Mouse (Mus musculus): ENCODE measurements around the gene Mast3.

DNA sequence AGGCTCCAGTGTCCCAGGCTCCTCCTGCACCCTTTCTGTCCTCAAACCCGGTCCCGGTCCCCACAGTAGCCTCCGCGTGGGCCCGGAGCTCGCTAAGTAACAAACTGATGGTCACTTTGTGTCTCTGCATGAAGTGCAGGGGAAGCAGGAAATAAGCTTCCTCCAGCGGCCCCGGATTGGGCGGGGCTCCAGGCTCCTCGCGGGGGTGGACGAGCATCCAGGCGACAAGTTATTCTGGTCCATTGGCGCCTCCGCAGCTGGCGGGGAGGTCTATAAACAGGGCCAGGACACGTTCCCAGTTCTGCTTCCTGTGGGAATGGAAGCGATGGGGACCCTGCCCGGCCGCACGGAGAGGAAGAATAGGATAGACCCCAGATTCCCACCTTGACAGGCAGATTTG is 51.7 kb downstream of the Mast3 start:
- peak; percentile 40 for TF ChIP-seq POLR2A (IDR thresholded peaks at IDR 0.05; ENCODE audit: insufficient read length, low read depth)
- peak in 1 of 3 experiments; percentile 49 for TF ChIP-seq MYOG (IDR thresholded peaks at IDR 0.05; ENCODE audit: control insufficient read depth in 1 of 3, insufficient read depth in 1 of 3, insufficient read length in 2 of 3, low read depth in 2 of 3)
- TF ChIP-seq MAX (IDR thresholded peaks at IDR 0.05; ENCODE audit: low read depth), result no peak
- no peak for TF ChIP-seq USF1 (IDR thresholded peaks at IDR 0.05; ENCODE audit: low read depth)
- TF ChIP-seq POLR2AphosphoS2 (IDR thresholded peaks at IDR 0.05; ENCODE audit: insufficient read length, low read depth), result peak; percentile 19
- no peak for TF ChIP-seq CEBPB (IDR thresholded peaks at IDR 0.05; ENCODE audit: insufficient read depth, poor library complexity, severe bottlenecking)
- no peak for TF ChIP-seq TCF3 (IDR thresholded peaks at IDR 0.05; ENCODE audit: insufficient read length, low read depth)
- TF ChIP-seq TCF12 (IDR thresholded peaks at IDR 0.05; ENCODE audit: insufficient read depth, poor library complexity, severe bottlenecking), result no peak
- peak in 1 of 3 experiments; percentile 41 for TF ChIP-seq MYOD1 (IDR thresholded peaks at IDR 0.05; ENCODE audit: control insufficient read depth in 1 of 3, insufficient read length in 2 of 3, low read depth in 2 of 3)
- TF ChIP-seq REST (IDR thresholded peaks at IDR 0.05; ENCODE audit: insufficient read depth, insufficient read length), result no peak
- no peak for TF ChIP-seq E2F4 (IDR thresholded peaks at IDR 0.05; ENCODE audit: insufficient read depth)

Measured in myocyte (in vitro differentiated cells).